Mouse (Mus musculus) embryonic facial prominence, embryonic 10.5 days (tissue): ENCODE results near the gene 1600012H06Rik. TPM values are rescaled to one million over a fixed set of nuclear protein-coding genes. Genes with fewer than 3 reads are reported as not detected.
A peak's percentile ranks its signal among the peaks of the same experiment; 100 is the strongest.
"Not testable (repeated sequence)": the region's sequence is repeated elsewhere in the genome, so short reads cannot be mapped to it uniquely, and the experiment has no call there.

Experiments
- DNase-seq: peaks from one replicate; pipeline ENCODE4 v3.0.0-alpha.2; 2017; ENCODE audit warnings: low spot score
- H3K27ac ChIP-seq: fragments of 300-500 bp; sonication (generic); replicated peaks from 2 replicates; pipeline ENCODE4 v1.5.1; 2016; ENCODE audit warnings: mild to moderate bottlenecking
- H3K27me3 ChIP-seq: fragments of 300-500 bp; sonication (generic); replicated peaks from 2 replicates; pipeline ENCODE4 v1.6.1; 2016; ENCODE audit warnings: low read depth, mild to moderate bottlenecking; ENCODE audit not compliant: poor library complexity, severe bottlenecking
- H3K36me3 ChIP-seq: fragments of 300-500 bp; sonication (generic); replicated peaks from 2 replicates; pipeline ENCODE4 v1.6.1; 2016; ENCODE audit warnings: mild to moderate bottlenecking, moderate library complexity
- H3K4me1 ChIP-seq: fragments of 300-500 bp; sonication (generic); 2 replicates; pipeline ENCODE4 v1.6.1; 2016
- H3K4me3 ChIP-seq: fragments of 300-500 bp; sonication (generic); 2 replicates; pipeline ENCODE4 v1.5.1; 2016; ENCODE audit warnings: mild to moderate bottlenecking, moderate library complexity
- H3K9me3 ChIP-seq: fragments of 300-500 bp; sonication (generic); 2 replicates; pipeline ENCODE4 v1.6.1; 2016; ENCODE audit warnings: mild to moderate bottlenecking
- WGBS: fragments of 180-500 bp; shearing (Covaris S2); methylation state at CpG from one replicate; pipeline ENCODE4 v1.1.7; 2016; 5-methylcytosine and 5-hydroxymethylcytosine counted together
- polyA plus RNA-seq: library from polyadenylated mRNA; unstranded; fragments of >200 nt; fragmentation: Nextera tagmentation; extraction: Ambion mirVana; gene quantifications from 2 replicates; pipeline ENCODE4 v1.2.1, GENCODE M21; 2016

1600012H06Rik gene
- polyA plus RNA-seq, 1 experiment from 2014 or later = 24.9 TPM

DNA sequence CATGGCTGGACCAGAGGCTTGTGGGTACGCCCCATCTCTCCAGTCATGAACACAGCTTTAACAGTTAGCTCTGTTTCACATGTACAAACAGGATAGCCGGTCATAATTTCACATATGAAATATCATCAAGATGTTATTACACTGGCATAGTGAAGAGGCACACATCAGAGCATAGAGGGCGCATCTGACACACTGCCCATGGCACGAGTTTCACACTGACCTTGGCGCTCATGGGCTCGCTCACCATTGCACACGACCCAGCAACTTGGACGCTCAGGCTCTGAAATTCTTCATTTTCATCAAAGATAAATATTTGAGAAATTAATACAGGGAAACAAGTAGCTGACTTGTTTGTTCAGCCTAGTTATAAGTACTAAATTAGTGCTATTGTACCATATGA lies 25.1 kb upstream of the 1600012H06Rik start:
- DNase-seq = no peak
- WGBS = 91% methylated on average over 8 of the region's 8 CpGs
- no peaks in the 10 kb centered on the region for H3K9me3 ChIP-seq

GRCm38 (mm10) chr17:14921582-14921981 lies 21.4 kb upstream of the 1600012H06Rik start:
- H3K4me3 ChIP-seq = no peak overlapping the region
- H3K4me1 ChIP-seq = no peaks in the 10 kb centered on the region
- H3K9me3 ChIP-seq = no peaks in the 10 kb centered on the region
- DNase-seq = no peak
- H3K36me3 ChIP-seq = no peaks in the 10 kb centered on the region
- no peaks in the 10 kb centered on the region for H3K27me3 ChIP-seq
- WGBS = 53% methylated on average over 6 of the region's 6 CpGs
- H3K27ac ChIP-seq = no peak overlapping the region

More for the DNA sequence above, 25.1 kb upstream of the 1600012H06Rik start:
- Histone ChIP-seq H3K27ac (no peak overlapping the region), H3K27me3 (no peaks in the 10 kb centered on the region), H3K36me3 (no peaks in the 10 kb centered on the region), H3K4me3 (no peak overlapping the region), H3K4me1 (no peaks in the 10 kb centered on the region)

GRCm38 (mm10) chr17:14927644-14928218 lies 15.3 kb upstream of the 1600012H06Rik start:
- WGBS = 84% methylated on average over 8 of the region's 8 CpGs
- Histone ChIP-seq H3K4me3 (no peak overlapping the region), H3K36me3 (no peaks in the 10 kb centered on the region)

DNA sequence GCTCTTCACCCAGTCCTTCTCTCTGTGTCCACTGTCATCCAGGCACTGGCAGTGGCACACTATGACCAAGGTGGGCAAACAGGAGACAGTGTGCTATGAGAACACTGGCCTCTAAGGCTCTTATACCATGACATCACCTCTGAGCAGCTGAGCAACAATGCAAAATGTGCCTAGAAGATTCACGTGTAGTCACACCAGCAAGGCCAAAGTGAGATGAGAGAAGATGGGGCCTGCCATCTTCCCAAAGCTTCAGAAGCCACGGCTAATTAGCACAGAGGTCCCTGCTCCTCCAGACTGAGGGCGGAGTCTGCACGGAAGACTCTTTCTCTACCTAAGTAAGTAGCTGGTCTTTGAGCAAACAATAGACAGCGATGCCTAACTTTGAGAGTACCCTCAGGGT lies 14.4 kb upstream of the 1600012H06Rik start:
- Histone ChIP-seq H3K27me3 (no peaks in the 10 kb centered on the region), H3K36me3 (no peaks in the 10 kb centered on the region), H3K4me3 (no peak overlapping the region), H3K9me3 (no peaks in the 10 kb centered on the region), H3K27ac (no peak overlapping the region), H3K4me1 (no peaks in the 10 kb centered on the region)
- 74% methylated on average over 5 of the region's 5 CpGs for WGBS
- DNase-seq = no peak

More at GRCm38 (mm10) chr17:14927644-14928218, 15.3 kb upstream of the 1600012H06Rik start:
- H3K27ac ChIP-seq = no peak overlapping the region
- DNase-seq = no peak
- no peaks in the 10 kb centered on the region for H3K9me3 ChIP-seq
- H3K27me3 ChIP-seq = no peaks in the 10 kb centered on the region
- no peaks in the 10 kb centered on the region for H3K4me1 ChIP-seq

GRCm38 (mm10) chr17:14930697-14931096 lies 12.3 kb upstream of the 1600012H06Rik start:
- Histone ChIP-seq H3K4me1 (no peaks in the 10 kb centered on the region), H3K27ac (no peak overlapping the region), H3K4me3 (no peak overlapping the region), H3K27me3 (no peaks in the 10 kb centered on the region), H3K9me3 (no peaks in the 10 kb centered on the region), H3K36me3 (no peaks in the 10 kb centered on the region)
- WGBS = 83% methylated on average over 7 of the region's 7 CpGs
- no peak for DNase-seq

GRCm38 (mm10) chr17:14931469-14931868 lies 11.5 kb upstream of the 1600012H06Rik start:
- no peak overlapping the region for H3K4me3 ChIP-seq
- no peak for DNase-seq
- no peaks in the 10 kb centered on the region for H3K9me3 ChIP-seq
- H3K27me3 ChIP-seq = no peaks in the 10 kb centered on the region
- H3K4me1 ChIP-seq = no peaks in the 10 kb centered on the region
- no peak overlapping the region for H3K27ac ChIP-seq
- WGBS = 89% methylated on average over 5 of the region's 5 CpGs
- no peaks in the 10 kb centered on the region for H3K36me3 ChIP-seq

DNA sequence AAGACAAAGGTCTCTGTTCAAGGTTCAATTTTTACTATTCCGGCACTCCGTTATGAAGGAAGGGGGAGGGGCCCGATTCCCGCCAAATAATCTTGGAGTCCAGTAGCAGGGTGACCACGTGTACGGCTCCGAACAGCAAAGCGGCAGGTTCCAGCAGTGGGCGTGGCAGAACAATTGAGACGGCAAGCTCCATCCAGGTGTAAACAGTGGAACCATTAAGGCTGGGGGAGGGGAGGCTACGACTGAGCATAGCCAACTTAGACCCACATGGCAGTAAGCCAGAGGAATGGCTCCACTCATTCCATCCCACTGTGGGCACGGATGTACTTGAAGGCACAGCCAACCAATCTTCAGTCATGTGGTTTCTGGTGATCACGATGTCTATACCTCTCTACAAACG lies 7.7 kb upstream of the 1600012H06Rik start:
- not testable (repeated sequence) for H3K9me3 ChIP-seq, H3K4me3 ChIP-seq, H3K4me1 ChIP-seq, H3K27me3 ChIP-seq, H3K27ac ChIP-seq, H3K36me3 ChIP-seq, DNase-seq
- 88% methylated on average over 14 of the region's 14 CpGs for WGBS

DNA sequence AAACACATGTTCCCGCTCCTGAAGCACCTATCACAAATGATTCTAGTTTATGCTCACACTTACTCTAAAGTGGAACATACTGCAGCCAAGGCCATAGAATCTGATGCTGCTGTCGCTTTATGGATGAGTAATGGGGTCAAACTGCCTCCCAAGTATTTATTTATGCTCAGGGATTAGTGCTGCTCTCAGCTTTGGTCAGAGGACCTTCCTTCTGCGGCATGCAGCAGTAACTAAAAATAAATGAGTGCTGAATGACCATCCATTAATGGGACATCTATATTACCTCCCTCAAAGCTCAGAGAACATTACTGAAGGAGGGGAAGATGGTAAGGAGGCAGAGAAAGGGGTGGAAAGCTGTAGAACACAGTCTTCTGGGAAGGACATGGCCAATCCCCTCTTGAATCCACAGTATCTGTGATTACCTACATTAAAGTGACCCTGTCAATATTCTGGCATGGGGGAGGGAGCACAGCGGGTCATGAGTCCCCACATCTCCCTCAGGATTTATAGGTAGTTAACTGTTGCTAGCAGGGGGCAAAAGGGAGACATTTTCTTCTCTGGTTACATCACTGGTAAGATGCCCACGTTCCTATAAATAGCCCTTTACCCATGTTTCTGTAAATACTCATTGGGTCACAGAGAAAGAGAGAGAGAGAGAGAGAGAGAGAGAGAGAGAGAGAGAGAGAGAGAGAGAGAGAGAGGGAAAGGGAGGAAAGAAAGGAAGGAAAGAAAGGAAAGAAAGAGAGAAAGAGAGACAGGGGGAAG lies 7.0 kb upstream of the 1600012H06Rik start:
- Histone ChIP-seq H3K4me3 (no peak overlapping the region), H3K36me3 (no peaks in the 10 kb centered on the region), H3K27ac (no peak overlapping the region), H3K27me3 (no peaks in the 10 kb centered on the region), H3K4me1 (no peaks in the 10 kb centered on the region), H3K9me3 (no peaks in the 10 kb centered on the region)
- DNase-seq = no peak
- 73% methylated on average over 5 of the region's 5 CpGs for WGBS

DNA sequence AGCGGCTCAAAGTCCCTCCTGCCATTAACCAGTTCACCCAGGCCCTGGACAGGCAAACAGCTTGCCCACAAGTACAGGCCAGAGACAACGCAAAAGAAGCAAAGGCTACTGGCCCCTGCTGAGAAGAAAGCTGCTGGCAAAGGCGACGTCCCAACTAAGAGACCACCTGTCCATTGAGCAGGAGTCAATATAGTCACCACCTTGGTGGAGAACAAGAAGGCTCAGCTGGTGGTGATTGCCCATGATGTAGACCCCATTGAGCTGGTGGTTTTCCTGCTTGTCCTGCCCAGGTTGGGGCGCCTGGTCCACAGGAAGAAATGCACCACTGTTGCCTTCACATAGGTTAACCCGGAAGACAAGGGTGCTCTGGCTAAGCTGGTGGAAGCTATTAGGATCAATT lies 803 bp upstream of the 1600012H06Rik start:
- H3K4me3 ChIP-seq = peak overlapping the region; percentile 93
- H3K9me3 ChIP-seq, H3K27ac ChIP-seq, H3K27me3 ChIP-seq, DNase-seq: not testable (repeated sequence)
- peaks cover 21% of the 10 kb centered on the region for H3K4me1 ChIP-seq
- WGBS = 67% methylated on average over 6 of the region's 6 CpGs
- peaks cover 28% of the 10 kb centered on the region for H3K36me3 ChIP-seq

DNA sequence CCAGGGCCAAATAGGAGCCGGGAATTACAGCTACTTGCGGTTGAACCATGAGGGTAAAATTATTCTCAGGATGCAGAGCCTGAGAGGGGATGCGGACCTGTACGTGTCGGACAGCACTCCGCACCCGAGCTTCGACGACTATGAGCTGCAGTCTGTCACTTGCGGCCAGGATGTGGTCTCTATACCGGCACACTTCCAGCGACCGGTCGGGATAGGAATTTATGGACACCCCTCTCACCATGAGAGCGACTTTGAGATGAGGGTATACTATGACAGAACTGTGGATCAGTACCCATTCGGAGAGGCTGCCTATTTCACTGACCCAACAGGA lies 710 bp downstream of the 1600012H06Rik start:
- H3K36me3 ChIP-seq = peaks cover 39% of the 10 kb centered on the region
- H3K27ac ChIP-seq = peak overlapping the region; percentile 80
- H3K9me3 ChIP-seq = no peaks in the 10 kb centered on the region
- DNase-seq = no peak
- peak overlapping the region; percentile 93 for H3K4me3 ChIP-seq
- 24% methylated on average over 16 of the region's 16 CpGs for WGBS
- peaks cover 21% of the 10 kb centered on the region for H3K4me1 ChIP-seq
- H3K27me3 ChIP-seq = no peaks in the 10 kb centered on the region

DNA sequence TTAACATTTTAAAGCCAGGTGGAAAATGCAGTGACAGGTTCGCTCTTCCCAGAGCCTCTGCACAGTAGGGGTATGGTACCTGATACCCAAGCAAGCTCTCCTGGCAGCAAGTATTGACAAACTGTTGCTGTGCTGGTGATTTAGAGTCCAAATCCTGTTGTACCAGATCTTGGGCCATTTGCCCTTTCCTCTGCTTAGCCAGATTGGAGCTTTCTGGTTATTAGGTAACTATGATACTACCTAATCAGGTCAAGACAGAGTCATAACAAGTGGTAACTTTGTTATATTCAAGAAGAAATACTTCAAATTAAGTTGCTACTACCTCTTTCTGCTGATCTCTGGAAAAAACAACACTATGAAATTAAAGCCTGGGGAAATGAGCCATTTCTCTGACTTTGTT lies 1.6 kb downstream of the 1600012H06Rik start:
- peaks cover 47% of the 10 kb centered on the region for H3K36me3 ChIP-seq
- H3K4me1 ChIP-seq = peaks cover 21% of the 10 kb centered on the region
- H3K4me3 ChIP-seq = peak overlapping the region; percentile 93
- no peaks in the 10 kb centered on the region for H3K9me3 ChIP-seq
- H3K27ac ChIP-seq = no peak overlapping the region
- DNase-seq = no peak
- no peaks in the 10 kb centered on the region for H3K27me3 ChIP-seq
- WGBS = 91% methylated on average over 1 of the region's 1 CpGs

- Histone ChIP-seq H3K27ac (no peak overlapping the region), H3K4me1 (peaks cover 4% of the 10 kb centered on the region), H3K4me3 (no peak overlapping the region), H3K36me3 (peaks cover 89% of the 10 kb centered on the region), H3K27me3 (no peaks in the 10 kb centered on the region), H3K9me3 (no peaks in the 10 kb centered on the region)
- 89% methylated on average over 7 of the region's 7 CpGs for WGBS
- DNase-seq = no peak
Observed at GRCm38 (mm10) chr17:14949161-14949827, 6.3 kb downstream of the 1600012H06Rik start.

DNA sequence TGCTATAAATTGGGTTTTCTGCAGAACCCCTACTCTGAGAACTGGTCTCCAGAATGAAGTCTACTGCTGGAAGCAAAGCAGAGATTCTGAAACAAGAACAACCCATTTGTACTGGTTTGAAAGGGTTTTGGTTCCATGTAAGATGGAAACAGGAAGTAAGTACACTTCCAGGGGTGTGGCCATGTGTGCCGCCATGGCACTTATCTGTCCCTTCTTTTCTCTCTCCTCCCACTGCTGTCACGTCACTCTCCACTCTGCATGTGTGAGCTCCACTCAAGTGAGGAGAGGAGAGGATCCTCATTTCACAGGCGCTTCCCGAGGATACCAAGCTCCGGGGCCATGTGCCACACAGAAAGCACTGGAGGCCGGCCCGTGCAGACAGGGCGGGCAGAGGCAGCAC lies 10.5 kb downstream of the 1600012H06Rik start:
- Histone ChIP-seq H3K4me1 (no peaks in the 10 kb centered on the region), H3K36me3 (peaks cover 63% of the 10 kb centered on the region), H3K27ac (no peak overlapping the region), H3K4me3 (no peak overlapping the region), H3K27me3 (no peaks in the 10 kb centered on the region), H3K9me3 (no peaks in the 10 kb centered on the region)
- no peak for DNase-seq
- WGBS = 91% methylated on average over 8 of the region's 8 CpGs
